Mouse (Mus musculus) CH12.LX (cell line): ENCODE data around the gene Rnd3. TPM values are rescaled to one million over a fixed set of nuclear protein-coding genes. Genes with fewer than 3 reads are reported as not detected.
A peak's percentile ranks its signal among the peaks of the same experiment; 100 is the strongest.

Source experiments
- DNase-seq: peaks from one replicate; pipeline ENCODE4 v3.0.0-alpha.2; 2013; ENCODE audit errors: extremely low read depth
- H3K27ac ChIP-seq: 2 replicates; pipeline ENCODE4 v1.5.1; 2012; ENCODE audit warnings: low read depth, mild to moderate bottlenecking, control low read depth, moderate library complexity; ENCODE audit not compliant: insufficient read depth
- H3K27me3 ChIP-seq: replicated peaks from 2 replicates; pipeline ENCODE3; 2012; ENCODE audit warnings: inconsistent platforms
- H3K36me3 ChIP-seq, 2 experiments: replicated peaks in 1 of 2; 2 replicates each; pipeline versions ENCODE3 to v1.6.1; 2012; ENCODE audit warnings: inconsistent platforms in 1 of 2, low read length in 1 of 2, mild to moderate bottlenecking in 1 of 2, mixed read lengths in 1 of 2, moderate library complexity in 1 of 2; ENCODE audit not compliant: control insufficient read depth in 1 of 2, insufficient read depth in 1 of 2
- H3K4me1 ChIP-seq, 2 experiments: 2 replicates each; pipeline ENCODE4 v1.6.1; 2012; ENCODE audit warnings: inconsistent platforms in 1 of 2, moderate library complexity in 1 of 2; ENCODE audit not compliant: insufficient read depth in 2 of 2, control insufficient read depth in 1 of 2
- H3K4me2 ChIP-seq: 2 replicates; pipeline ENCODE4 v1.6.1; 2012; ENCODE audit warnings: low read depth, mild to moderate bottlenecking, control low read depth; ENCODE audit not compliant: poor library complexity, insufficient read depth, severe bottlenecking
- H3K4me3 ChIP-seq, 3 experiments: fragments of 150-350 bp in 1 of 3; sonication (generic) in 1 of 3; replicated peaks in 1 of 3; 2 replicates each; pipeline versions ENCODE3 to v1.5.1; 2011 to 2012; ENCODE audit warnings: low read depth in 2 of 3, low read length in 2 of 3, mild to moderate bottlenecking in 2 of 3, moderate library complexity in 2 of 3, control low read depth in 1 of 3, improper control_type of control experiment in 1 of 3, inconsistent platforms in 1 of 3, mixed read lengths in 1 of 3; ENCODE audit not compliant: poor library complexity in 1 of 3
- H3K79me2 ChIP-seq: replicated peaks from 2 replicates; pipeline ENCODE4 v1.6.1; 2012; ENCODE audit warnings: mild to moderate bottlenecking, moderate library complexity; ENCODE audit not compliant: control insufficient read depth, poor library complexity, insufficient read depth, severe bottlenecking; ENCODE audit errors: extremely low read depth
- H3K9ac ChIP-seq: 2 replicates; pipeline ENCODE4 v1.6.1; 2012; ENCODE audit warnings: low read depth, mild to moderate bottlenecking, control low read depth, moderate library complexity; ENCODE audit not compliant: insufficient read depth
- H3K9me3 ChIP-seq: replicated peaks from 2 replicates; pipeline ENCODE3; 2012; ENCODE audit warnings: low read length, inconsistent platforms, mixed read lengths
- BHLHE40 ChIP-seq: IDR thresholded peaks from 2 replicates; pipeline ENCODE4 v1.6.1; 2011; ENCODE audit warnings: mild to moderate bottlenecking, low read depth, low read length, improper control_type of control experiment
- CHD2 ChIP-seq: IDR thresholded peaks from 2 replicates; pipeline ENCODE4 v1.6.1; 2011; ENCODE audit warnings: low read length, improper control_type of control experiment
- CTCF ChIP-seq, 2 experiments: IDR thresholded peaks in 1 of 2; conservative IDR thresholded peaks in 1 of 2; 2 replicates each; pipeline ENCODE4 v1.5.1; 2011 to 2012; ENCODE audit warnings: low read depth in 2 of 2, low read length in 2 of 2, improper control_type of control experiment in 1 of 2, inconsistent platforms in 1 of 2, mild to moderate bottlenecking in 1 of 2, moderate library complexity in 1 of 2
- E2F4 ChIP-seq: IDR thresholded peaks from 2 replicates; pipeline ENCODE4 v1.6.1; 2011; ENCODE audit warnings: low read depth, low read length, improper control_type of control experiment; ENCODE audit not compliant: insufficient replicate concordance
- ELF1 ChIP-seq: IDR thresholded peaks from 2 replicates; pipeline ENCODE4 v1.6.1; 2014; ENCODE audit warnings: low read depth, mild to moderate bottlenecking, inconsistent platforms, low read length, improper control_type of control experiment
- ETS1 ChIP-seq: conservative IDR thresholded peaks from 2 replicates; pipeline ENCODE4 v1.6.1; 2012; ENCODE audit warnings: low read depth, mild to moderate bottlenecking, inconsistent platforms, low read length, improper control_type of control experiment, moderate library complexity
- GABPA ChIP-seq: IDR thresholded peaks from 2 replicates; pipeline ENCODE4 v1.6.1; 2012; ENCODE audit warnings: low read depth, low read length, improper control_type of control experiment, inconsistent platforms; ENCODE audit not compliant: insufficient replicate concordance
- JUND ChIP-seq: conservative IDR thresholded peaks from 2 replicates; pipeline ENCODE4 v1.6.1; 2011; ENCODE audit warnings: low read depth, low read length, improper control_type of control experiment
- MAFK ChIP-seq: IDR thresholded peaks from 2 replicates; pipeline ENCODE4 v1.6.1; 2011; ENCODE audit warnings: low read length, improper control_type of control experiment; ENCODE audit not compliant: insufficient replicate concordance
- MAZ ChIP-seq: IDR thresholded peaks from 2 replicates; pipeline ENCODE4 v1.6.1; 2012; ENCODE audit warnings: low read depth, mild to moderate bottlenecking, inconsistent platforms, low read length, improper control_type of control experiment, moderate library complexity
- MXI1 ChIP-seq: IDR thresholded peaks from 2 replicates; pipeline ENCODE4 v1.6.1; 2011; ENCODE audit warnings: mild to moderate bottlenecking, low read depth, low read length, improper control_type of control experiment
- MYC ChIP-seq: IDR thresholded peaks from 2 replicates; pipeline ENCODE4 v1.6.1; 2011; ENCODE audit warnings: low read depth, mild to moderate bottlenecking, improper control_type of control experiment, low read length
- NELFE ChIP-seq: IDR thresholded peaks from 2 replicates; pipeline ENCODE4 v1.6.1; 2011; ENCODE audit warnings: low read depth, low read length, improper control_type of control experiment
- NRF1 ChIP-seq: IDR thresholded peaks from 2 replicates; pipeline ENCODE4 v1.6.1; 2014; ENCODE audit warnings: low read depth, mild to moderate bottlenecking, inconsistent platforms, low read length, improper control_type of control experiment, moderate library complexity
- PAX5 ChIP-seq: IDR thresholded peaks from 2 replicates; pipeline ENCODE4 v1.6.1; 2012; ENCODE audit warnings: low read length, inconsistent platforms, mixed read lengths
- POLR2A ChIP-seq: IDR thresholded peaks from 2 replicates; pipeline ENCODE4 v1.6.1; 2011; ENCODE audit warnings: low read depth, mild to moderate bottlenecking, improper control_type of control experiment, low read length
- POLR2AphosphoS2 ChIP-seq: IDR thresholded peaks from 2 replicates; pipeline ENCODE4 v1.6.1; 2011; ENCODE audit warnings: low read depth, low read length, improper control_type of control experiment
- RAD21 ChIP-seq: IDR thresholded peaks from 2 replicates; pipeline ENCODE4 v1.6.1; 2011; ENCODE audit warnings: low read depth, mild to moderate bottlenecking, low read length, improper control_type of control experiment, moderate library complexity
- SIN3A ChIP-seq: IDR thresholded peaks from 2 replicates; pipeline ENCODE4 v1.6.1; 2012; ENCODE audit warnings: low read length, improper control_type of control experiment, inconsistent platforms
- SMC3 ChIP-seq: IDR thresholded peaks from 2 replicates; pipeline ENCODE4 v1.6.1; 2011; ENCODE audit warnings: low read depth, low read length, improper control_type of control experiment
- TBP ChIP-seq: conservative IDR thresholded peaks from 2 replicates; pipeline ENCODE4 v1.6.1; 2011; ENCODE audit warnings: low read depth, low read length, improper control_type of control experiment
- TCF12 ChIP-seq: IDR thresholded peaks from 2 replicates; pipeline ENCODE4 v1.6.1; 2014; ENCODE audit warnings: low read depth, mild to moderate bottlenecking, inconsistent platforms, low read length, improper control_type of control experiment
- USF1 ChIP-seq: IDR thresholded peaks from 2 replicates; pipeline ENCODE4 v1.6.1; 2014; ENCODE audit warnings: low read depth, mild to moderate bottlenecking, inconsistent platforms, low read length, improper control_type of control experiment
- USF2 ChIP-seq: conservative IDR thresholded peaks from 2 replicates; pipeline ENCODE4 v1.6.1; 2011; ENCODE audit warnings: low read depth, low read length, improper control_type of control experiment
- ZC3H11A ChIP-seq: IDR thresholded peaks from 2 replicates; pipeline ENCODE4 v1.6.1; 2012; ENCODE audit warnings: low read depth, mild to moderate bottlenecking, inconsistent platforms, low read length, improper control_type of control experiment
- ZMIZ1 ChIP-seq: IDR thresholded peaks from 2 replicates; pipeline ENCODE4 v1.6.1; 2012; ENCODE audit warnings: low read depth, mild to moderate bottlenecking, inconsistent platforms, low read length, improper control_type of control experiment
- dilution Hi-C: fragments of 300-500 bp; cut with MboI; formaldehyde crosslinking; loops from 2 replicates; pipeline ENCODE4 v1.14.3; 2020; ENCODE audit warnings: low sequenced_read_pairs; ENCODE audit not compliant: extremely low pct_unique_long_range_greater_than_20kb, extremely low pct_ligation_motif_present
- in situ Hi-C: fragments of 300-500 bp; cut with MboI; formaldehyde crosslinking; loops from 3 replicates; pipeline ENCODE4 v1.14.3; 2019; ENCODE audit warnings: low sequenced_read_pairs, low pct_ligation_motif_present, low pct_unique_long_range_greater_than_20kb, mixed read lengths
- polyA plus RNA-seq: library from polyadenylated mRNA; unstranded; fragments of >175 nt; gene quantifications from 2 replicates; pipeline ENCODE4 v1.2.1, GENCODE M21; 2012; ENCODE audit warnings: low read depth; ENCODE audit not compliant: insufficient read length
- total RNA-seq, 2 experiments: library from RNA; depleted of rRNA; stranded (reverse); fragments of 300-350 nt in 1 of 2; fragments of >200 nt in 1 of 2; gene quantifications; 2 replicates each; pipeline ENCODE4 v1.2.3; 2012 to 2014

Rnd3 gene
- total RNA-seq (2012; rRNA removed) (0.08 and 0.17 TPM in 2 replicates), total RNA-seq (2014; rRNA removed) (1.5 TPM in 2 replicates), polyA plus RNA-seq (0.80 and 1.1 TPM in 2 replicates)

DNA sequence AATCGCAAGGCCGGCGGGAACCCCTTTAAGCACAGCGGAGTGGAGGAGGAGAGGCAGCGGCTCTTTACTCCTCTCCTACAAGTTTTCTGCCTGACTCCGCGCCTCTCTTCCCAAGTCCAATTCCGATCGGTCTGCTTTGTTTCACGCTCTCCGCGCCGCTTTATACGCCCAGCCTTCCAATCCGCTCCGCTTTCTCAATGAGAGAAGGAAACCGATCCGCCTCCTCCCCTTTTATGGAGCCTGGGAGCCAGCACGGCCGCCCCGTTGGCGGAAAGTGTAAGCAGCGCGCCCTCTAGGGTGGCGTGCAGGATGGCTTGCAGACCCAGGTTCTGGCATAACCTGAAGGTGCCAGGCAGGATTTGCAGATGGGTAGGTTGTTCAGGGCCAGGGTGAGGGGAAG, at the start of gene Rnd3:
Gene Rnd3, minus strand, starts transcription at position 137 of the 400 bp plus-strand sequence.
- no peaks in the 10 kb centered on the region for H3K9me3 ChIP-seq
- TF ChIP-seq RAD21 (peak; percentile 70), SMC3 (peak; percentile 69), CTCF (conservative IDR thresholded peaks at IDR 0.05 in 1 of 2, IDR thresholded peaks at IDR 0.05 in 1 of 2; ENCODE audit: low read depth in 2 of 2, low read length in 2 of 2) (peak in 1 of 2 experiments; percentile 79; a peak in 2 of 4 replicates), TBP (no peak), MAFK (no peak)
- no peaks in the 10 kb centered on the region for H3K79me2 ChIP-seq
- DNase-seq, result peak; percentile 82
- in situ Hi-C loops, result loop anchor here (25.0 kb wide), 1 partner anchor 837 kb away; no protein-coding TSS in a partner anchor
- peak within 1 kb of the TSS; percentile 87 for H3K4me2 ChIP-seq
- peak within 1 kb of the TSS in 2 of 3 experiments; percentile 38 to 60 for H3K4me3 ChIP-seq
- dilution Hi-C loops, result no loop called here
- H3K27me3 ChIP-seq, result peaks cover 6% of the 10 kb centered on the region
- no peak within 1 kb of the TSS for H3K9ac ChIP-seq
- no peaks in the 10 kb centered on the region for H3K36me3 ChIP-seq
- peaks cover 0 to 6% of the 10 kb centered on the region in 2 experiments; a peak in 1 of 4 replicates for H3K4me1 ChIP-seq
- no peak within 1 kb of the TSS for H3K27ac ChIP-seq

DNA sequence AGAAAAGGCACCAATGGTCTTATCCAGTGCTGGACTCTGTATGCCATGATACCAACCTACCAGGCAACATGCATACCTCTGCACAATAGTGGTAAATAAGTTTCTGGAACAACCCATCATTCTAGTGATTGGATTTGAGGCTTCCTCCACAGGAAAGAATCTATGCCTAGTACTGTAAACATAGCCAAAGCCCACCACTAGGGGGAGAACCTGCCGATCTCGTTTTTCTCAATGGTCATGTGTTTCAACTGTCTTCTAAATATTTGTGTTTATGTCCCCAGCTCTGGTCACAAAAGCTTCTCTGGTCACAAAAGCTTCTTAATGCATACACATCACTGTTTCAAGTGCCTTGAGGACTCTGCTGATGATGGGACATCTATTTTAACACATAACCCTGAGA, 43.4 kb upstream of the Rnd3 start:
- Histone ChIP-seq H3K9ac (no peak overlapping the region), H3K4me3 (no peak overlapping the region), H3K27ac (no peak overlapping the region), H3K27me3 (no peaks in the 10 kb centered on the region), H3K79me2 (no peaks in the 10 kb centered on the region), H3K4me1 (no peaks in the 10 kb centered on the region), H3K36me3 (no peaks in the 10 kb centered on the region), H3K9me3 (no peaks in the 10 kb centered on the region), H3K4me2 (no peak overlapping the region)
- in situ Hi-C loops, result no loop called here
- peak; percentile 45 for DNase-seq
- no peak for TF ChIP-seq MXI1
- TF ChIP-seq ELF1, result no peak
- TF ChIP-seq RAD21, result peak; percentile 27
- no peak for TF ChIP-seq BHLHE40
- no peak for TF ChIP-seq USF1
- TF ChIP-seq MAZ, result no peak
- TF ChIP-seq TCF12, result no peak
- no peak for TF ChIP-seq POLR2A
- TF ChIP-seq USF2, result no peak
- TF ChIP-seq NRF1, result no peak
- TF ChIP-seq ZC3H11A, result no peak
- TF ChIP-seq ETS1, result no peak
- no peak for TF ChIP-seq ZMIZ1
- no peak for TF ChIP-seq PAX5
- TF ChIP-seq JUND, result no peak
- no peak for TF ChIP-seq MYC
- no peak for TF ChIP-seq E2F4
- no peak for TF ChIP-seq NELFE
- no peak for TF ChIP-seq GABPA
- peak; percentile 58 for TF ChIP-seq SMC3
- TF ChIP-seq CHD2, result no peak
- TF ChIP-seq SIN3A, result no peak
- TF ChIP-seq TBP, result no peak
- TF ChIP-seq CTCF (conservative IDR thresholded peaks at IDR 0.05 in 1 of 2, IDR thresholded peaks at IDR 0.05 in 1 of 2; ENCODE audit: low read depth in 2 of 2, low read length in 2 of 2), result peak; percentile 56 to 67
- TF ChIP-seq POLR2AphosphoS2, result no peak
- dilution Hi-C loops, result no loop called here
